Mouse (Mus musculus): ENCODE measurements around the gene Slc25a26. TPM values are rescaled to one million over a fixed set of nuclear protein-coding genes. Genes with fewer than 3 reads are reported as not detected.

Gene Slc25a26
- polyA plus RNA-seq, 1 experiment: 26.7 TPM

DNA sequence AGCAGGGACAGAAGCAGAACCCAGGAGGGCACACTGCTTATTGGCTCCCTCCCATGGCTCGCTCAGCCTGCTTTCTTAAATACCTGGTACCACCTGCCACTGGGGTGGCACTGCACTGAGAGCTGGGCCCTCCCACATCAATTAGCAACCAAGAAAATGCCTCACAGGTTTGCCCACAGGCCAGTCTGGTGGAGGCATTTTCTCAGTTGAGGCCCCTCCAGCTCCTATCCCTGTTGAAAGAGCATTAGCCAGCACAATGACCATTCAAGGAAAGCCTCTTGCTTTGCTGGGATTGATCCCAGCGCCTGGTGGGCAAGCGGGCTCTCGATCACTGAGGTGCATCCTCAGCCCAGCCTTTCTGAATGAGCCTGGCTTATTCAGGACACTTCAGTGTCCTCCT is 40.5 kb downstream of the Slc25a26 start:
- no peak for TF ChIP-seq POLR2A (IDR thresholded peaks at IDR 0.05; ENCODE audit: control insufficient read depth, low read depth, low read length)
- no peak for TF ChIP-seq CTCF (IDR thresholded peaks at IDR 0.05; ENCODE audit: control insufficient read depth, insufficient read depth, insufficient replicate concordance, low read depth, low read length)
- H3K4me1 ChIP-seq (ENCODE audit: control insufficient read depth, insufficient read depth, low read length): no peaks in the 10 kb centered on the region
- H3K4me3 ChIP-seq (ENCODE audit: control insufficient read depth, low read depth, low read length): no peak overlapping the region
- H3K27me3 ChIP-seq (ENCODE audit: control insufficient read depth, insufficient read depth, low read length): no peaks in the 10 kb centered on the region
- H3K27ac ChIP-seq (ENCODE audit: control insufficient read depth, insufficient read depth, low read depth, low read length): no peak overlapping the region
- H3K36me3 ChIP-seq (ENCODE audit: control insufficient read depth, insufficient read depth, low read length): no peaks in the 10 kb centered on the region

GRCm38 (mm10) chr6:94541133-94541532 is 41.0 kb downstream of the Slc25a26 start:
- H3K27ac ChIP-seq (ENCODE audit: control insufficient read depth, insufficient read depth, low read depth, low read length): no peak overlapping the region
- H3K36me3 ChIP-seq (ENCODE audit: control insufficient read depth, insufficient read depth, low read length): no peaks in the 10 kb centered on the region
- no peak for TF ChIP-seq CTCF (IDR thresholded peaks at IDR 0.05; ENCODE audit: control insufficient read depth, insufficient read depth, insufficient replicate concordance, low read depth, low read length)
- no peak for TF ChIP-seq POLR2A (IDR thresholded peaks at IDR 0.05; ENCODE audit: control insufficient read depth, low read depth, low read length)
- no peaks in the 10 kb centered on the region for H3K27me3 ChIP-seq (ENCODE audit: control insufficient read depth, insufficient read depth, low read length)
- no peaks in the 10 kb centered on the region for H3K4me1 ChIP-seq (ENCODE audit: control insufficient read depth, insufficient read depth, low read length)
- H3K4me3 ChIP-seq (ENCODE audit: control insufficient read depth, low read depth, low read length): no peak overlapping the region

DNA sequence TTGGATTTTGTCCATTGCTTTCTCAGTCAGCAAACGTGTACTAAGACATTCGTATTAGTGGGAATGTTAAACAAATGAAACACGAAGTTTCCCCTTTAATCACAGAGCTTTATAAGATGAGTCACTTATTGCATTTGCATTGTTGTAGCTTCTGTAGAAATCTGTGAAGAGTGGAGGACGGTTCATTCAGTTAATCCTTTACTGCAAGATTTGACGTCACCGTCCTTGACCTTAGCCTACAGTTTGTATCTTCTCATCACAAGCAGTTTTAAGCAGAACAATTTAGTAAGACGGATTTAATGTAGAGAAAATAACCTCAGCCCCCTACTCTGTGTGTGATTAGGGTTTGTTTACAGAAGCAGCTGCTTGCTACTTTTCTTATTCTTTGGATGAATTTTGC is 41.7 kb downstream of the Slc25a26 start:
- no peak overlapping the region for H3K4me3 ChIP-seq (ENCODE audit: control insufficient read depth, low read depth, low read length)
- H3K27me3 ChIP-seq (ENCODE audit: control insufficient read depth, insufficient read depth, low read length): no peaks in the 10 kb centered on the region
- no peak overlapping the region for H3K27ac ChIP-seq (ENCODE audit: control insufficient read depth, insufficient read depth, low read depth, low read length)
- H3K36me3 ChIP-seq (ENCODE audit: control insufficient read depth, insufficient read depth, low read length): no peaks in the 10 kb centered on the region
- H3K4me1 ChIP-seq (ENCODE audit: control insufficient read depth, insufficient read depth, low read length): no peaks in the 10 kb centered on the region
- TF ChIP-seq CTCF (IDR thresholded peaks at IDR 0.05; ENCODE audit: control insufficient read depth, insufficient read depth, insufficient replicate concordance, low read depth, low read length) (no peak), POLR2A (IDR thresholded peaks at IDR 0.05; ENCODE audit: control insufficient read depth, low read depth, low read length) (no peak)

DNA sequence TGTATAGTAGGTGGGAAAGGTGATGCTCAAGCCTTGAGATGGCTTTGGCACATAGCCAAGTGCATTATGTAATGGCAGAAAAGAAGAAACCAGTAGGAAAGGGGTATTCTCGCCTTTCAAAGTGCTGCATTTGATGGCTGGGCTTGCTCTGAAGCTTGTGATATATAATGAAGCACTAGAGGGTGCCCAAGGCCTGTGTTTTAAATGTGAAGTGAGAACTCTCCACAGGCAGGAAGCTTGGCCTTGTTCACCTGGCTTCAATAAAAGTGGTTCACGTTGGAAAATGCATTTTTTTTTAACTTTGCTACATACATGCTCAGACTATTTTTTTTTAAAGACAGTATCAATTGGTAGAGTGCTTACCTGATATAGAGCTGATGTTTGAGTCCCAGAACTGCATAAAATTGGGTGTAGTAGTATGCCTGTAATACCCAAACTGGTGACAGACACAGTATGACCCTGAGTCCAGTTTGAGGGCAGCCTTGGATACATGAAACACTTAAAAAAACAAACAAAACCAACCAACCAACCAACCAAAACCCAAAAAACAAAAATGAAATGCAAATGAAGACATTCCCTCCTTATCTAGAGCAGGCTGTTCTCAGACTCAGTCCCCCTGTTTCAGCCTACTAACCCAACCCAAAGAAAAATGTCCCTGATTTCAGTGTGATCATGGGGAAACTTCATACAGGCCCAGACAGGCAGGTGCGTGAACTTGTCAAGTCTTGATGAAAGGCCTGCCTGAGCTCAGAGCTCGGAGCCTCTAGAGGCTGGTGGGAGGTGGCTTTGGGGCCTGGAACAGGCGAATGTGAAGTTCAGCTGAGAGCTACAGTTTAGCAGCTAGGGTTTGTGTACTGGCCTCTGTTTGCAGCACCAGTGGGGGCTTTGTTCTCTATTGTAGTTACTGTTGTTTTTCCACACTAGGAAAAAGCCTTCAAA is 44.0 kb downstream of the Slc25a26 start:
- H3K27ac ChIP-seq (ENCODE audit: control insufficient read depth, insufficient read depth, low read depth, low read length): no peak overlapping the region

GRCm38 (mm10) chr6:94547239-94547638 is 47.1 kb downstream of the Slc25a26 start:
- H3K4me3 ChIP-seq (ENCODE audit: control insufficient read depth, low read depth, low read length): no peak overlapping the region
- TF ChIP-seq POLR2A (IDR thresholded peaks at IDR 0.05; ENCODE audit: control insufficient read depth, low read depth, low read length) (no peak), CTCF (IDR thresholded peaks at IDR 0.05; ENCODE audit: control insufficient read depth, insufficient read depth, insufficient replicate concordance, low read depth, low read length) (no peak)
- H3K27ac ChIP-seq (ENCODE audit: control insufficient read depth, insufficient read depth, low read depth, low read length): no peak overlapping the region
- H3K36me3 ChIP-seq (ENCODE audit: control insufficient read depth, insufficient read depth, low read length): no peaks in the 10 kb centered on the region
- H3K4me1 ChIP-seq (ENCODE audit: control insufficient read depth, insufficient read depth, low read length): no peaks in the 10 kb centered on the region
- H3K27me3 ChIP-seq (ENCODE audit: control insufficient read depth, insufficient read depth, low read length): no peaks in the 10 kb centered on the region

More for the DNA sequence above, 44.0 kb downstream of the Slc25a26 start:
- H3K4me3 ChIP-seq (ENCODE audit: control insufficient read depth, low read depth, low read length): no peak overlapping the region
- TF ChIP-seq CTCF (IDR thresholded peaks at IDR 0.05; ENCODE audit: control insufficient read depth, insufficient read depth, insufficient replicate concordance, low read depth, low read length) (no peak), POLR2A (IDR thresholded peaks at IDR 0.05; ENCODE audit: control insufficient read depth, low read depth, low read length) (no peak)
- no peaks in the 10 kb centered on the region for H3K36me3 ChIP-seq (ENCODE audit: control insufficient read depth, insufficient read depth, low read length)
- H3K27me3 ChIP-seq (ENCODE audit: control insufficient read depth, insufficient read depth, low read length): no peaks in the 10 kb centered on the region
- H3K4me1 ChIP-seq (ENCODE audit: control insufficient read depth, insufficient read depth, low read length): no peaks in the 10 kb centered on the region

GRCm38 (mm10) chr6:94550298-94550697 is 50.2 kb downstream of the Slc25a26 start:
- Histone ChIP-seq H3K27me3 (ENCODE audit: control insufficient read depth, insufficient read depth, low read length) (no peaks in the 10 kb centered on the region), H3K4me3 (ENCODE audit: control insufficient read depth, low read depth, low read length) (no peak overlapping the region), H3K36me3 (ENCODE audit: control insufficient read depth, insufficient read depth, low read length) (no peaks in the 10 kb centered on the region), H3K4me1 (ENCODE audit: control insufficient read depth, insufficient read depth, low read length) (no peaks in the 10 kb centered on the region; the same call in 1 of the 2 replicates), H3K27ac (ENCODE audit: control insufficient read depth, insufficient read depth, low read depth, low read length) (no peak overlapping the region)
- TF ChIP-seq CTCF (IDR thresholded peaks at IDR 0.05; ENCODE audit: control insufficient read depth, insufficient read depth, insufficient replicate concordance, low read depth, low read length) (no peak), POLR2A (IDR thresholded peaks at IDR 0.05; ENCODE audit: control insufficient read depth, low read depth, low read length) (no peak)

- Histone ChIP-seq H3K4me1 (ENCODE audit: control insufficient read depth, insufficient read depth, low read length) (no peaks in the 10 kb centered on the region; the same call in 1 of the 2 replicates), H3K27me3 (ENCODE audit: control insufficient read depth, insufficient read depth, low read length) (no peaks in the 10 kb centered on the region), H3K4me3 (ENCODE audit: control insufficient read depth, low read depth, low read length) (no peak overlapping the region), H3K36me3 (ENCODE audit: control insufficient read depth, insufficient read depth, low read length) (no peaks in the 10 kb centered on the region), H3K27ac (ENCODE audit: control insufficient read depth, insufficient read depth, low read depth, low read length) (no peak overlapping the region)
- TF ChIP-seq CTCF (IDR thresholded peaks at IDR 0.05; ENCODE audit: control insufficient read depth, insufficient read depth, insufficient replicate concordance, low read depth, low read length): no peak
- TF ChIP-seq POLR2A (IDR thresholded peaks at IDR 0.05; ENCODE audit: control insufficient read depth, low read depth, low read length): no peak
Measured at GRCm38 (mm10) chr6:94550851-94551250, 50.7 kb downstream of the Slc25a26 start.

All from testis, adult 2 months (tissue).